ENCODE assay signal across 7 mouse cellular contexts in the genomic region with DNA sequence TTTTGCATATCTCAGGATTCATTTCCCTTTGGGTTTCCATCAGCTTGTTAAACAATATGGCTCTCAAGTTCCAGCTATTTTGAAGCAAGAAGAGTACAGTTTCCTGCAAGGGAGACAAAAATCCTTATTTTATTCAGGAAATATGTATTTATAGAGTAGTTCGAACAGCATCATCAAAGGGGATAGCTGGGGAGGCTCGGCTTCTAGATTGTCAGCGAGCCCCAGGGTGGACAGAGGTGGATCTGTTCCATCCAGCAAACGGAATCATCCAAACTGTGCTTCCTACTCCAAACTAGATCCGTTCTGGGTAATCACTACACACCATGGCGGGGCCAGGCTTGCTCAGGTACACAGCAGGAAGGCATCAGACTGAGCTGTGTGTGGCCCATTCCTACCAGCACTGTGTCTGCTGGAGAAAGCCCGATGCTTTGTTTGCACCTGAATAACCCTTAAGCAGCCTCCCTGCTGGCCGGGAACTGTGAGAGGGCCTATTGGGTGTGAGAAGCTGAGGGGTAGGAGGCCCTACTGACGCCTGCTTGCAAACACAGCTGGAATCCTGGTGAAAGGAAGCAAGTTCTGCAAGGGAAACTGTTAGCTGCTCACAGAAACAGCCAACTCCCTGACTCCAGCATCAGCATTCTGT.
A peak's percentile ranks its signal among the peaks of the same experiment; 100 is the strongest.
DNase-seq lines count a peak whose midpoint lies in the region; ATAC-seq lines count a peak whose summit lies in the region.

No protein-coding gene starts in this region.

- 41% methylated on average over 9 of the region's 9 CpGs for WGBS in heart, embryonic 15.5 days
- 18% methylated on average over 9 of the region's 9 CpGs for WGBS in limb, embryonic 12.5 days
- 24% methylated on average over 9 of the region's 9 CpGs for WGBS in stomach, embryonic 15.5 days

- H3K36me3 ChIP-seq in heart, embryonic 15.5 days: no peaks in the 10 kb centered on the region
- H3K36me3 ChIP-seq in limb, embryonic 12.5 days: no peaks in the 10 kb centered on the region
- H3K36me3 ChIP-seq in stomach, embryonic 15.5 days: no peaks in the 10 kb centered on the region

- peak overlapping the region; percentile 9; the same call in 1 of the 2 replicates for H3K9ac ChIP-seq in heart, embryonic 15.5 days
- H3K9ac ChIP-seq in limb, embryonic 12.5 days (replicated peaks): no peak overlapping the region
- no peak overlapping the region for H3K9ac ChIP-seq in stomach, embryonic 15.5 days

- H3K9me3 ChIP-seq in heart, embryonic 15.5 days (replicated peaks): no peaks in the 10 kb centered on the region
- H3K9me3 ChIP-seq in limb, embryonic 12.5 days: no peaks in the 10 kb centered on the region
- no peaks in the 10 kb centered on the region for H3K9me3 ChIP-seq in stomach, embryonic 15.5 days

- H3K4me3 ChIP-seq in heart, embryonic 15.5 days: no peak overlapping the region
- no peak overlapping the region for H3K4me3 ChIP-seq in limb, embryonic 12.5 days (replicated peaks)
- H3K4me3 ChIP-seq in stomach, embryonic 15.5 days (replicated peaks): no peak overlapping the region

- H3K4me2 ChIP-seq in heart, embryonic 15.5 days: no peak overlapping the region
- no peak overlapping the region for H3K4me2 ChIP-seq in limb, embryonic 12.5 days
- no peak overlapping the region for H3K4me2 ChIP-seq in stomach, embryonic 15.5 days

- H3K27me3 ChIP-seq in heart, embryonic 15.5 days: no peaks in the 10 kb centered on the region
- H3K27me3 ChIP-seq in limb, embryonic 12.5 days: no peaks in the 10 kb centered on the region; the same call in 1 of the 2 replicates
- H3K27me3 ChIP-seq in stomach, embryonic 15.5 days (replicated peaks): no peaks in the 10 kb centered on the region

- H3K4me1 ChIP-seq in heart, embryonic 15.5 days (replicated peaks): peaks cover 30% of the 10 kb centered on the region
- H3K4me1 ChIP-seq in limb, embryonic 12.5 days (replicated peaks): peaks cover 16% of the 10 kb centered on the region
- peaks cover 12% of the 10 kb centered on the region for H3K4me1 ChIP-seq in stomach, embryonic 15.5 days

- no peak for ATAC-seq in heart, embryonic 15.5 days (replicated peaks; ENCODE audit: insufficient number of reproducible peaks, insufficient read depth, low FRiP score, low read depth)
- ATAC-seq in limb, embryonic 12.5 days (ENCODE audit: insufficient number of reproducible peaks, insufficient read depth, low FRiP score, low TSS enrichment, low read depth): no peak; the same call in 1 of the 2 replicates
- ATAC-seq in stomach, embryonic 15.5 days (ENCODE audit: insufficient read depth, low FRiP score, low read depth): no peak

- H3K27ac ChIP-seq in heart, embryonic 15.5 days: peak overlapping the region; percentile 57
- peak overlapping the region; percentile 69 for H3K27ac ChIP-seq in limb, embryonic 12.5 days
- peak overlapping the region; percentile 48; the same call in 1 of the 2 replicates for H3K27ac ChIP-seq in stomach, embryonic 15.5 days

- peak; percentile 44 for DNase-seq in cerebellum, adult 11 months
- DNase-seq in embryo, embryonic 10 days (ENCODE audit: low spot score): peak; percentile 25
- DNase-seq in testis, postnatal 10 days (ENCODE audit: low spot score): no peak
- no peak for DNase-seq in liver

Comparison
In these comparisons a context has a peak if more than half of its experiments do, and no peak if none do; other contexts are left out.
1. DNase-seq: peak in cerebellum, adult 11 months (single experiment) and embryo, embryonic 10 days (single experiment); none in testis, postnatal 10 days (single experiment) and liver (single experiment).
2. Peak in every context shown above with its lines, with median percentiles within 50 percentile points of each other: H3K27ac ChIP-seq.